Mouse (Mus musculus): ENCODE results near the gene Fads3. TPM values are rescaled to one million over a fixed set of nuclear protein-coding genes. Genes with fewer than 3 reads are reported as not detected.
A peak's percentile ranks its signal among the peaks of the same experiment; 100 is the strongest.

The Fads3 gene
- polyA plus RNA-seq, 1 experiment from 2014 or later: 17.9 TPM

GRCm38 (mm10) chr19:10058352-10058825, 17.0 kb downstream of the Fads3 start:
- WGBS (ENCODE audit: insufficient replicate concordance): 94% methylated on average over 1 of the region's 1 CpGs
- peaks cover 7% of the 10 kb centered on the region; the same call in 1 of the 2 replicates for H3K4me1 ChIP-seq (ENCODE audit: control insufficient read depth, insufficient read depth, low read length)
- no peak overlapping the region for H3K4me3 ChIP-seq (ENCODE audit: low read depth, low read length)
- no peak overlapping the region for H3K27ac ChIP-seq (ENCODE audit: low read depth, low read length)
- ATAC-seq (replicated peaks; ENCODE audit: insufficient number of reproducible peaks, low FRiP score, low TSS enrichment): no peak
- no peaks in the 10 kb centered on the region for H3K27me3 ChIP-seq (ENCODE audit: control insufficient read depth, insufficient read depth, low read length)
- peaks cover 23% of the 10 kb centered on the region for H3K36me3 ChIP-seq (ENCODE audit: control insufficient read depth, insufficient read depth, low read length)
- no peaks in the 10 kb centered on the region for H3K9me3 ChIP-seq (replicated peaks; ENCODE audit: control insufficient read depth, low read length)
- H3K9ac ChIP-seq (ENCODE audit: low read depth, low read length): no peak overlapping the region
- H3K4me2 ChIP-seq: no peak overlapping the region

- WGBS (ENCODE audit: insufficient replicate concordance): 67% methylated on average over 9 of the region's 9 CpGs
- Histone ChIP-seq H3K9ac (ENCODE audit: low read depth, low read length) (no peak overlapping the region), H3K27me3 (ENCODE audit: control insufficient read depth, insufficient read depth, low read length) (no peaks in the 10 kb centered on the region), H3K4me3 (ENCODE audit: low read depth, low read length) (no peak overlapping the region), H3K9me3 (replicated peaks; ENCODE audit: control insufficient read depth, low read length) (no peaks in the 10 kb centered on the region), H3K4me2 (no peak overlapping the region), H3K4me1 (ENCODE audit: control insufficient read depth, insufficient read depth, low read length) (peaks cover 7% of the 10 kb centered on the region; the same call in 1 of the 2 replicates), H3K36me3 (ENCODE audit: control insufficient read depth, insufficient read depth, low read length) (peaks cover 21% of the 10 kb centered on the region), H3K27ac (ENCODE audit: low read depth, low read length) (no peak overlapping the region)
- no peak for ATAC-seq (replicated peaks; ENCODE audit: insufficient number of reproducible peaks, low FRiP score, low TSS enrichment)
Observed at GRCm38 (mm10) chr19:10058876-10059427, 17.6 kb downstream of the Fads3 start.

- Histone ChIP-seq H3K9me3 (replicated peaks; ENCODE audit: control insufficient read depth, low read length) (no peaks in the 10 kb centered on the region), H3K4me1 (ENCODE audit: control insufficient read depth, insufficient read depth, low read length) (peaks cover 7% of the 10 kb centered on the region; the same call in 1 of the 2 replicates), H3K9ac (ENCODE audit: low read depth, low read length) (no peak overlapping the region), H3K27ac (ENCODE audit: low read depth, low read length) (peak overlapping the region; percentile 68; the same call in 1 of the 2 replicates), H3K4me2 (peak overlapping the region; percentile 35), H3K4me3 (ENCODE audit: low read depth, low read length) (no peak overlapping the region), H3K27me3 (ENCODE audit: control insufficient read depth, insufficient read depth, low read length) (no peaks in the 10 kb centered on the region), H3K36me3 (ENCODE audit: control insufficient read depth, insufficient read depth, low read length) (peaks cover 22% of the 10 kb centered on the region)
- WGBS (ENCODE audit: insufficient replicate concordance): 34% methylated on average over 10 of the region's 10 CpGs
- ATAC-seq (replicated peaks; ENCODE audit: insufficient number of reproducible peaks, low FRiP score, low TSS enrichment): 0 out of 2 replicates have a peak, but pooled peaks have one; percentile 52
Observed at GRCm38 (mm10) chr19:10059911-10060567, 18.7 kb downstream of the Fads3 start.

GRCm38 (mm10) chr19:10060783-10061590, 19.6 kb downstream of the Fads3 start:
- Histone ChIP-seq H3K9ac (ENCODE audit: low read depth, low read length) (0 out of 2 replicates have a peak overlapping the region, but pooled peaks have one; percentile 12), H3K4me2 (no peak overlapping the region), H3K36me3 (ENCODE audit: control insufficient read depth, insufficient read depth, low read length) (peaks cover 31% of the 10 kb centered on the region)

GRCm38 (mm10) chr19:10061624-10062023, 20.3 kb downstream of the Fads3 start:
- H3K4me2 ChIP-seq: no peak overlapping the region
- peaks cover 33% of the 10 kb centered on the region for H3K36me3 ChIP-seq (ENCODE audit: control insufficient read depth, insufficient read depth, low read length)
- H3K27me3 ChIP-seq (ENCODE audit: control insufficient read depth, insufficient read depth, low read length): no peaks in the 10 kb centered on the region
- H3K9me3 ChIP-seq (replicated peaks; ENCODE audit: control insufficient read depth, low read length): no peaks in the 10 kb centered on the region
- peaks cover 7% of the 10 kb centered on the region; the same call in 1 of the 2 replicates for H3K4me1 ChIP-seq (ENCODE audit: control insufficient read depth, insufficient read depth, low read length)
- H3K27ac ChIP-seq (ENCODE audit: low read depth, low read length): 0 out of 2 replicates have a peak overlapping the region, but pooled peaks have one; percentile 68
- ATAC-seq (replicated peaks; ENCODE audit: insufficient number of reproducible peaks, low FRiP score, low TSS enrichment): no peak
- H3K4me3 ChIP-seq (ENCODE audit: low read depth, low read length): no peak overlapping the region
- no peak overlapping the region for H3K9ac ChIP-seq (ENCODE audit: low read depth, low read length)
- WGBS (ENCODE audit: insufficient replicate concordance): 85% methylated on average over 2 of the region's 2 CpGs

More at GRCm38 (mm10) chr19:10060783-10061590, 19.6 kb downstream of the Fads3 start:
- Histone ChIP-seq H3K4me3 (ENCODE audit: low read depth, low read length) (no peak overlapping the region), H3K9me3 (replicated peaks; ENCODE audit: control insufficient read depth, low read length) (no peaks in the 10 kb centered on the region), H3K27me3 (ENCODE audit: control insufficient read depth, insufficient read depth, low read length) (no peaks in the 10 kb centered on the region), H3K4me1 (ENCODE audit: control insufficient read depth, insufficient read depth, low read length) (peaks cover 7% of the 10 kb centered on the region; the same call in 1 of the 2 replicates), H3K27ac (ENCODE audit: low read depth, low read length) (peak overlapping the region; percentile 68)
- 0 out of 2 replicates have a peak, but pooled peaks have one; percentile 31 for ATAC-seq (replicated peaks; ENCODE audit: insufficient number of reproducible peaks, low FRiP score, low TSS enrichment)
- 34% methylated on average over 8 of the region's 8 CpGs for WGBS (ENCODE audit: insufficient replicate concordance)

GRCm38 (mm10) chr19:10062292-10062691, 20.9 kb downstream of the Fads3 start:
- H3K36me3 ChIP-seq (ENCODE audit: control insufficient read depth, insufficient read depth, low read length): peaks cover 33% of the 10 kb centered on the region

GRCm38 (mm10) chr19:10062862-10063261, 21.5 kb downstream of the Fads3 start:
- WGBS (ENCODE audit: insufficient replicate concordance): 89% methylated on average over 5 of the region's 5 CpGs
- H3K9ac ChIP-seq (ENCODE audit: low read depth, low read length): no peak overlapping the region
- H3K36me3 ChIP-seq (ENCODE audit: control insufficient read depth, insufficient read depth, low read length): peaks cover 30% of the 10 kb centered on the region
- peaks cover 7% of the 10 kb centered on the region; the same call in 1 of the 2 replicates for H3K4me1 ChIP-seq (ENCODE audit: control insufficient read depth, insufficient read depth, low read length)
- H3K9me3 ChIP-seq (replicated peaks; ENCODE audit: control insufficient read depth, low read length): no peaks in the 10 kb centered on the region
- no peak overlapping the region for H3K4me2 ChIP-seq
- no peaks in the 10 kb centered on the region for H3K27me3 ChIP-seq (ENCODE audit: control insufficient read depth, insufficient read depth, low read length)
- H3K27ac ChIP-seq (ENCODE audit: low read depth, low read length): no peak overlapping the region
- no peak for ATAC-seq (replicated peaks; ENCODE audit: insufficient number of reproducible peaks, low FRiP score, low TSS enrichment)
- H3K4me3 ChIP-seq (ENCODE audit: low read depth, low read length): no peak overlapping the region

More at GRCm38 (mm10) chr19:10062292-10062691, 20.9 kb downstream of the Fads3 start:
- H3K9me3 ChIP-seq (replicated peaks; ENCODE audit: control insufficient read depth, low read length): no peaks in the 10 kb centered on the region
- H3K9ac ChIP-seq (ENCODE audit: low read depth, low read length): no peak overlapping the region
- 91% methylated on average over 8 of the region's 8 CpGs for WGBS (ENCODE audit: insufficient replicate concordance)
- H3K27me3 ChIP-seq (ENCODE audit: control insufficient read depth, insufficient read depth, low read length): no peaks in the 10 kb centered on the region
- H3K4me2 ChIP-seq: no peak overlapping the region
- no peak overlapping the region for H3K4me3 ChIP-seq (ENCODE audit: low read depth, low read length)
- H3K27ac ChIP-seq (ENCODE audit: low read depth, low read length): no peak overlapping the region
- peaks cover 7% of the 10 kb centered on the region; the same call in 1 of the 2 replicates for H3K4me1 ChIP-seq (ENCODE audit: control insufficient read depth, insufficient read depth, low read length)
- no peak for ATAC-seq (replicated peaks; ENCODE audit: insufficient number of reproducible peaks, low FRiP score, low TSS enrichment)
